Mouse (Mus musculus) E14TG2a.4 (cell line): ENCODE measurements around the gene Chpf2.

Experiments used
- H3K27me3 ChIP-seq: 2 replicates; pipeline ENCODE4 v1.6.1; 2014; ENCODE audit warnings: low read length, control low read depth; ENCODE audit not compliant: insufficient read depth
- H3K36me3 ChIP-seq: 2 replicates; pipeline ENCODE4 v1.6.1; 2014; ENCODE audit warnings: low read length, control low read depth; ENCODE audit not compliant: insufficient read depth
- H3K4me1 ChIP-seq: replicated peaks from 2 replicates; pipeline ENCODE4 v1.6.1; 2014; ENCODE audit warnings: low read depth, low read length, control low read depth
- H3K4me3 ChIP-seq: replicated peaks from 2 replicates; pipeline ENCODE4 v1.5.1; 2014; ENCODE audit warnings: mild to moderate bottlenecking, low read length
- H3K9me3 ChIP-seq: 2 replicates; pipeline ENCODE4 v1.6.1; 2014; ENCODE audit warnings: low read length, control low read depth
- CTCF ChIP-seq: conservative IDR thresholded peaks from 2 replicates; pipeline ENCODE4 v1.5.1; 2014; ENCODE audit warnings: low read length
- NANOG ChIP-seq: IDR thresholded peaks from 2 replicates; pipeline ENCODE4 v1.6.1; 2014; ENCODE audit warnings: borderline replicate concordance, low read length, mixed read lengths
- POU5F1 ChIP-seq: IDR thresholded peaks from 2 replicates; pipeline ENCODE4 v1.6.1; 2014; ENCODE audit warnings: low read length, borderline replicate concordance

Gene Chpf2

GRCm38 (mm10) chr5:24595261-24595660, 8.7 kb downstream of the Chpf2 start:
- TF ChIP-seq NANOG, result no peak
- TF ChIP-seq CTCF, result no peak
- TF ChIP-seq POU5F1, result no peak
- Histone ChIP-seq H3K27me3 (peaks cover 43% of the 10 kb centered on the region), H3K9me3 (no peaks in the 10 kb centered on the region)

GRCm38 (mm10) chr5:24595786-24596380, 9.3 kb downstream of the Chpf2 start:
- Histone ChIP-seq H3K4me3 (0 out of 2 replicates have a peak overlapping the region, but pooled peaks have one; percentile 17), H3K27me3 (peaks cover 49% of the 10 kb centered on the region), H3K4me1 (peaks cover 78% of the 10 kb centered on the region), H3K36me3 (peaks cover 29% of the 10 kb centered on the region), H3K9me3 (no peaks in the 10 kb centered on the region)
- TF ChIP-seq POU5F1, result no peak
- TF ChIP-seq CTCF, result no peak
- no peak for TF ChIP-seq NANOG

More at GRCm38 (mm10) chr5:24595261-24595660, 8.7 kb downstream of the Chpf2 start:
- H3K4me3 ChIP-seq, result no peak overlapping the region
- H3K36me3 ChIP-seq, result peaks cover 29% of the 10 kb centered on the region
- H3K4me1 ChIP-seq, result peaks cover 76% of the 10 kb centered on the region

GRCm38 (mm10) chr5:24596519-24597171, 10.1 kb downstream of the Chpf2 start:
- TF ChIP-seq CTCF, result no peak
- no peak for TF ChIP-seq NANOG
- TF ChIP-seq POU5F1, result no peak
- peaks cover 29% of the 10 kb centered on the region for H3K36me3 ChIP-seq
- H3K4me3 ChIP-seq, result 0 out of 2 replicates have a peak overlapping the region, but pooled peaks have one; percentile 17
- peaks cover 75% of the 10 kb centered on the region for H3K4me1 ChIP-seq
- no peaks in the 10 kb centered on the region for H3K9me3 ChIP-seq
- peaks cover 49% of the 10 kb centered on the region for H3K27me3 ChIP-seq

GRCm38 (mm10) chr5:24597221-24597728, 10.7 kb downstream of the Chpf2 start:
- peaks cover 70% of the 10 kb centered on the region for H3K4me1 ChIP-seq
- H3K27me3 ChIP-seq, result peaks cover 48% of the 10 kb centered on the region
- no peak overlapping the region for H3K4me3 ChIP-seq
- TF ChIP-seq POU5F1 (no peak), CTCF (peak; percentile 79)
- no peaks in the 10 kb centered on the region for H3K9me3 ChIP-seq
- peaks cover 29% of the 10 kb centered on the region for H3K36me3 ChIP-seq

GRCm38 (mm10) chr5:24597901-24598569, 11.5 kb downstream of the Chpf2 start:
- Histone ChIP-seq H3K9me3 (no peaks in the 10 kb centered on the region), H3K36me3 (peaks cover 22% of the 10 kb centered on the region), H3K27me3 (peaks cover 53% of the 10 kb centered on the region), H3K4me1 (peaks cover 69% of the 10 kb centered on the region), H3K4me3 (peak overlapping the region; percentile 83)
- TF ChIP-seq POU5F1 (no peak), NANOG (no peak), CTCF (no peak)

- TF ChIP-seq POU5F1 (no peak), NANOG (no peak), CTCF (no peak)
- Histone ChIP-seq H3K36me3 (peaks cover 17% of the 10 kb centered on the region), H3K9me3 (no peaks in the 10 kb centered on the region), H3K27me3 (peaks cover 54% of the 10 kb centered on the region), H3K4me1 (peaks cover 69% of the 10 kb centered on the region), H3K4me3 (peak overlapping the region; percentile 83)
These were observed 12.0 kb downstream of the Chpf2 start for GRCm38 (mm10) chr5:24598570-24599006.

- Histone ChIP-seq H3K9me3 (no peaks in the 10 kb centered on the region), H3K36me3 (peaks cover 11% of the 10 kb centered on the region), H3K27me3 (peaks cover 57% of the 10 kb centered on the region), H3K4me3 (peak overlapping the region; percentile 83), H3K4me1 (peaks cover 70% of the 10 kb centered on the region)
- TF ChIP-seq NANOG (no peak), POU5F1 (no peak), CTCF (no peak)
These were observed 12.6 kb downstream of the Chpf2 start for GRCm38 (mm10) chr5:24599137-24599536.

- Histone ChIP-seq H3K9me3 (no peaks in the 10 kb centered on the region), H3K4me3 (no peak overlapping the region), H3K4me1 (peaks cover 78% of the 10 kb centered on the region), H3K27me3 (peaks cover 68% of the 10 kb centered on the region), H3K36me3 (peaks cover 1% of the 10 kb centered on the region)
- TF ChIP-seq NANOG (no peak), CTCF (no peak), POU5F1 (no peak)
These were observed 13.7 kb downstream of the Chpf2 start for GRCm38 (mm10) chr5:24600236-24600635.
